Comparison of ENCODE assay signal across 9 mouse cellular contexts in the genomic region with DNA sequence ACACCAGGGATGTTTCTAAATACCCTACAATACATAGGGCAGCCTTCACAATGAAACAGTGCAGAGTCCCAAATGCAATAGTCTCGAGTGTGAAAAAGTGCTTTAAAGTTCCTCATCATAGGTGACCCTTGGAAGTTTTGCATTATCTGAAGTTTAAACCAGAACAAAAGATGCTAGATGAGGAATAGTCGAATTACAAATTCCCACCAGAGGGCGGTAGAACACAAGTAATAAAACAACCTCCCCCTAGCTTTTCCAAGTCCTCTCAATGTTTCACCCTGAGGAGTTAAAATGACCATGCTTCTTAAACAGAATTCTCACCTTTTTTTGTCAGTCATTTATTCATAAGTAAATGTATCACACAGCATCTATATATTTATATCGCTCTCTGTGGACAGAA. TPM values are rescaled to one million over a fixed set of nuclear protein-coding genes. Genes with fewer than 3 reads are reported as not detected.
A peak's percentile ranks its signal among the peaks of the same experiment; 100 is the strongest.
DNase-seq lines count a peak whose midpoint lies in the region; TF ChIP-seq lines count a peak whose summit lies in the region.
"Had no signal": no experiment of that assay in that cellular context is flagged by ENCODE, and none has a peak within 500 bp of the region (broad histone marks: within the 10 kb centered on the region; RNA-seq: fewer than 3 reads in every experiment).

No protein-coding gene starts in this region.

- peak; percentile 27 for DNase-seq in adrenal gland, postnatal 10 days
- DNase-seq in adrenal gland, adult 2 months = no peak
- peak; percentile 41 for DNase-seq in kidney, postnatal 14 days
- no peak for DNase-seq in kidney, adult 11 months
- peak; percentile 40 for DNase-seq in embryo, embryonic 9.5 days (ENCODE audit: extremely low spot score)
- DNase-seq in retina, postnatal 1 day = peak; percentile 70
- DNase-seq in ovary, postnatal 14 days (ENCODE audit: low spot score) = no peak

- 0 out of 2 replicates have a peak, but pooled peaks cover 2% of the 10 kb centered on the region for H3K4me1 ChIP-seq in E14TG2a.4 (replicated peaks; ENCODE audit: low read depth, low read length)
- H3K4me1 ChIP-seq: limb, embryonic 13.5 days had no signal

- no peak overlapping the region for H3K4me3 ChIP-seq in E14TG2a.4 (replicated peaks; ENCODE audit: low read length)
- H3K4me3 ChIP-seq: limb, embryonic 13.5 days had no signal

- no peaks in the 10 kb centered on the region for H3K9me3 ChIP-seq in E14TG2a.4 (ENCODE audit: low read length)
- H3K9me3 ChIP-seq: limb, embryonic 13.5 days had no signal

- no peaks in the 10 kb centered on the region for H3K36me3 ChIP-seq in E14TG2a.4 (ENCODE audit: insufficient read depth, low read length)
- H3K36me3 ChIP-seq: limb, embryonic 13.5 days had no signal

- peak; percentile 21; the same call in 1 of the 2 replicates for TF ChIP-seq CTCF in E14TG2a.4 (conservative IDR thresholded peaks at IDR 0.05; ENCODE audit: low read length)

- no peaks in the 10 kb centered on the region for H3K27me3 ChIP-seq in E14TG2a.4 (ENCODE audit: insufficient read depth, low read length)

RNA-seq across cellular contexts. Expression of gene Gemin8, which starts 2.9 kb away (rescaled TPM):
- total RNA-seq in adrenal gland, postnatal 10 days (2021) = 10 to 100 TPM in 1 of 2 experiments, 1 to 10 TPM in 1; 9.8 to 10.5 TPM
- 10 to 100 TPM in 1 of 2 experiments, 1 to 10 TPM in 1; 7.0 to 10.5 TPM for total RNA-seq in adrenal gland, adult 2 months (2021)
- polyA plus RNA-seq in adrenal gland, adult 2 months (2012; rRNA removed) = 4.6 and 4.8 TPM in 2 replicates

Comparison
In these comparisons a context has a peak if more than half of its experiments do, and no peak if none do; other contexts are left out.
1. DNase-seq: peak in adrenal gland, postnatal 10 days (single experiment), kidney, postnatal 14 days (single experiment), embryo, embryonic 9.5 days (single experiment) and retina, postnatal 1 day (single experiment); none in adrenal gland, adult 2 months (single experiment), kidney, adult 11 months (single experiment) and ovary, postnatal 14 days (single experiment).